Mouse (Mus musculus) spleen, adult 2 months (tissue): ENCODE data around the gene Krtap10-10. TPM values are rescaled to one million over a fixed set of nuclear protein-coding genes. Genes with fewer than 3 reads are reported as not detected.
A peak's percentile ranks its signal among the peaks of the same experiment; 100 is the strongest.

ENCODE experiments used
- DNase-seq, 2 experiments: peaks; one replicate each; pipeline versions ENCODE4 v3.0.0 to v3.0.0-alpha.2; 2012 to 2021; ENCODE audit warnings: low spot score in 2 of 2, low read depth in 1 of 2
- H3K27ac ChIP-seq: fragments of 200-500 bp; 2 replicates; pipeline ENCODE4 v1.5.1; 2012; ENCODE audit warnings: low read length, inconsistent platforms; ENCODE audit not compliant: insufficient read depth
- H3K27me3 ChIP-seq: fragments of 200-500 bp; 2 replicates; pipeline ENCODE4 v1.6.1; 2012; ENCODE audit warnings: mild to moderate bottlenecking, moderate library complexity, low read length, inconsistent platforms; ENCODE audit not compliant: control insufficient read depth, insufficient read depth
- H3K36me3 ChIP-seq: fragments of 200-500 bp; 2 replicates; pipeline ENCODE4 v1.6.1; 2012; ENCODE audit warnings: mild to moderate bottlenecking, low read length, inconsistent platforms; ENCODE audit not compliant: control insufficient read depth, insufficient read depth
- H3K4me1 ChIP-seq: fragments of 200-500 bp; 2 replicates; pipeline ENCODE4 v1.6.1; 2011; ENCODE audit warnings: inconsistent platforms; ENCODE audit not compliant: control insufficient read depth, insufficient read depth, insufficient read length
- H3K4me3 ChIP-seq: fragments of 200-500 bp; 2 replicates; pipeline ENCODE4 v1.5.1; 2011; ENCODE audit warnings: mild to moderate bottlenecking, inconsistent platforms; ENCODE audit not compliant: insufficient read depth, insufficient read length; ENCODE audit errors: extremely low read depth
- CTCF ChIP-seq: fragments of 200-500 bp; IDR thresholded peaks from 2 replicates; pipeline ENCODE4 v1.5.1; 2011; ENCODE audit warnings: mild to moderate bottlenecking, inconsistent platforms; ENCODE audit not compliant: insufficient read depth, insufficient read length, insufficient replicate concordance; ENCODE audit errors: extremely low read depth
- POLR2A ChIP-seq: fragments of 200-500 bp; IDR thresholded peaks from 2 replicates; pipeline ENCODE4 v1.6.1; 2011; ENCODE audit warnings: low read depth, low read length, inconsistent platforms
- WGBS: fragments of 180-500 bp; shearing (Covaris S2); methylation state at CpG from one replicate; pipeline ENCODE4 v1.1.7; 2018; 5-methylcytosine and 5-hydroxymethylcytosine counted together
- polyA plus RNA-seq: library from polyadenylated mRNA; depleted of rRNA; stranded (reverse); fragments of >200 nt; gene quantifications from 2 replicates; pipeline ENCODE4 v1.2.3, GENCODE M21; 2012

Gene Krtap10-10
- polyA plus RNA-seq, 1 experiment = not detected

DNA sequence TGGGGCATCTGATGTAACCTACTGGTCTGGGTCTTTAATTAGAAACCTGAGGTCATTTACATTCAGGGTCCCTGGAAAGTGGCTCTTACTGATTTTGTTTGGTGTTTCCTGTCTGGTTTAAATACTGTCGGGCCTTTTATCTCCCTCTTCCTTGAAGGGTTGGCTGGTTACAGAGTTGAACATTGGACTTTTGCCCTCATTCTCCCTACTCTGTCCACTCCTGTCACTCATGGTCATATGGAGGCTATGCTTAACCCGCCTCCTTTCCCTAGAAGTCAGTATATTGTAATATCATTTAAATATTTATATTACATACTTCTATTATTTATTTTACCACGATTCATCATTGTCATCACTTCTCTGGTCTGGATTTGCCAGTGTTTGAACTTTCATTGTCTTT, 31.7 kb upstream of the Krtap10-10 start:
- 59% methylated on average over 3 of the region's 3 CpGs for WGBS

DNA sequence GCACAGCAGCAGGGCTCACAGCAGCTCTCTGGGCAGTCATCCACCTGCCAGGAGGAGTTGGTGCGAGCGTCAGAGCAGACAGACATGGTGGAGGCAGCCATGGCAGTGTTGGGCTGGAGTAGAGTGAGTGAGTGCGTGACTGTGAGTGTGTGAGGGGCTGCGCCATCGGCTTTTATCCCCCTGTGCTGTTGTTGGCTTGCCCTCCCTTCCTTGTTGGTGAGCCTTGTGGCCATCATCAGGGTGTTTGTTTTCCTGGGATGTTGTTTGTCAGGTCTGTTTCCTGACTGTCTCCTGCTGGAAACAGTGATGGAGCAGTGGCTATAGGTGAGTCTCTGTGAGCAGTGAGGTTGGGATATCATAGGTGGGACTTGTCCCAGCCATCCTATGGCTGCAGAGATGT, 24.0 kb upstream of the Krtap10-10 start, which contains the start of gene Gm9507:
Gm9507 (minus strand) TSS at position 101 of the 400 bp plus-strand sequence.
- no peak for DNase-seq
- WGBS = 71% methylated on average over 5 of the region's 5 CpGs
- H3K27me3 ChIP-seq = no peaks in the 10 kb centered on the region
- TF ChIP-seq CTCF = no peak
- H3K27ac ChIP-seq = no peak within 1 kb of the TSS
- no peaks in the 10 kb centered on the region for H3K4me1 ChIP-seq
- no peaks in the 10 kb centered on the region for H3K36me3 ChIP-seq
- no peak within 1 kb of the TSS for H3K4me3 ChIP-seq

More for the DNA sequence above, 31.7 kb upstream of the Krtap10-10 start:
- Histone ChIP-seq H3K27me3 (no peaks in the 10 kb centered on the region), H3K4me3 (no peak overlapping the region), H3K4me1 (no peaks in the 10 kb centered on the region), H3K27ac (no peak overlapping the region), H3K36me3 (no peaks in the 10 kb centered on the region)
- TF ChIP-seq POLR2A (no peak), CTCF (no peak)
- DNase-seq = no peak

DNA sequence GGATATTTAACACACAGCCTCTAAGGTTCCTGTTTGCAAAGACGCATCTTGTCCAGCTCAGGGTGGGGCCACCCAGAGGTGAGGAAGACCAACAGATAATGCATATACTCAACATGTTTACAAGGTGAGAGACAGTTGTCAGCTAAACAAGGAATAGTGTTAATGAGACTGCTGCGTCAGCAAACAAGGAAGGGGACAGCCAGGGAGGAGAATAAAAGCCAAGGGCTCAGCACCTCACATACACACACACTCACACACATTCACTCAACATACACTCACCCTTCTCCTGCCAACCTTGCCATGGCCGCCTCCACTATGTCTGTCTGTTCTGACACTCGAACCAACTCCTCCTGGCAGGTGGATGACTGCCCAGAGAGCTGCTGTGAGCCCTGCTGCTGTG, 21.4 kb upstream of the Krtap10-10 start, which contains the start of gene Gm2696:
Gm2696 (plus strand) TSS at position 301 of the 400 bp plus-strand sequence.
- no peak for DNase-seq
- no peaks in the 10 kb centered on the region for H3K4me1 ChIP-seq
- H3K27me3 ChIP-seq = no peaks in the 10 kb centered on the region
- no peak within 1 kb of the TSS for H3K27ac ChIP-seq
- no peaks in the 10 kb centered on the region for H3K36me3 ChIP-seq
- TF ChIP-seq POLR2A (no peak), CTCF (no peak)
- WGBS = 51% methylated on average over 4 of the region's 4 CpGs
- no peak within 1 kb of the TSS for H3K4me3 ChIP-seq

- TF ChIP-seq POLR2A (no peak), CTCF (peak; percentile 50; the same call in 1 of the 2 replicates)
- H3K4me1 ChIP-seq = no peaks in the 10 kb centered on the region
- no peaks in the 10 kb centered on the region for H3K27me3 ChIP-seq
- H3K4me3 ChIP-seq = no peak overlapping the region
- WGBS = 39% methylated on average over 5 of the region's 5 CpGs
- DNase-seq = peak in 1 of 2 experiments; percentile 18
- no peaks in the 10 kb centered on the region for H3K36me3 ChIP-seq
- no peak overlapping the region for H3K27ac ChIP-seq
Observed at GRCm38 (mm10) chr10:77815514-77815913, 20.2 kb upstream of the Krtap10-10 start.

DNA sequence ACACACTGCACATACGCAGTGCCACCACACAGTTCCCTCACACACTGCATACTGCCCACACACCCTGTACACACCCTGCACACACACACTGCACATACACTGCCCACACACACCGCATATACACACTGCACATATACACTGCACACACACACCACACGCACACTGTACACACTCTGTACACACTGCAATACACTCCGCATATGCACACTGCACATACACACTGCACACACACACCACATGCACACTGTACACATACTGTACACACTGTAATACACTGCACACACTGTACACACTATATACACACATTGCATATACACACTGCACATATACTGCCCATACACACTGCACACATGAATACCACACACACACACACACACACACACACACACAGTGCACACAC, 17.2 kb upstream of the Krtap10-10 start:
- Histone ChIP-seq H3K27me3 (no peaks in the 10 kb centered on the region), H3K4me1 (no peaks in the 10 kb centered on the region), H3K36me3 (no peaks in the 10 kb centered on the region), H3K4me3 (no peak overlapping the region), H3K27ac (no peak overlapping the region)
- 97% methylated on average over 4 of the region's 4 CpGs for WGBS
- TF ChIP-seq POLR2A (no peak), CTCF (no peak)
- no peak for DNase-seq

DNA sequence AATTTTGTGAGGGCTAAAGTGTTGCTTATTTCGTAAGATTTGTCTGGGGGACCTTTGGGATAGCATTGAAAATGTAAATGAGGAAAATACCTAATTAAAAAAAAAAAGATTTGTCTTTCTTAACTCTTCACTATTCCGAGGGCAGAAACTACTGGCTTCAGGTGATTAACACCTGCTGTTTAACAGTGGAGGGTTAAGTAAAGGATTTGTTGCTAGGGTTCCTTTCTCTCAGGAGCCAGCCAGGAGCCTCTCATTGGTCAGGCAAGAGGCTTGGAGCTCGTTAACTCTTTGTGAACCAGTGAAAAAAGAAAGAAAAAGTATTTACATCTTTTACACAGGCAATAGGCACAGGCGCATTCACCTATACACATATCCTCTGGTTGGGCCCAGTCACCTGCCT, 16.5 kb upstream of the Krtap10-10 start:
- DNase-seq = no peak
- H3K4me1 ChIP-seq = no peaks in the 10 kb centered on the region
- 72% methylated on average over 4 of the region's 4 CpGs for WGBS
- H3K4me3 ChIP-seq = no peak overlapping the region
- TF ChIP-seq POLR2A (no peak), CTCF (no peak)
- H3K36me3 ChIP-seq = no peaks in the 10 kb centered on the region
- H3K27me3 ChIP-seq = no peaks in the 10 kb centered on the region
- no peak overlapping the region for H3K27ac ChIP-seq

DNA sequence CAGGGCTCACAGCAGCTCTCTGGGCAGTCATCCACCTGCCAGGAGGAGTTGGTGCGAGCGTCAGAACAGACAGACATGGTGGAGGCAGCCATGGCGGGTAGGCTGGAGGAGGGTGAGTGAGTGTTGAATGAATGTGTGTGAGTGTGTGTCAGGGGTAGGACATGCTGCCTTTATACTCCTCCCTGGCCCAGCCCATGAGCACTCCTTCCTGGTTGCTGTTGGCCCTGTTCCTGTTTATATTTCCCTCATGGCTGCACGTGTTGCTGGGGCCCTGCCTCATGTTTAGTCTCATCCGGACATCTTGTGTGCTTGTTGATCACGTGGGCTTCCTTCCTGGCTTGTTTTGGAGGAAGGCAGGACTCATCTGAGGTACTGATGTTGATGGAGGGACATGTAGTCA, 8.8 kb upstream of the Krtap10-10 start, which contains the start of gene Krtap10-4:
Krtap10-4 (minus strand) TSS at position 145 of the 400 bp plus-strand sequence.
- no peaks in the 10 kb centered on the region for H3K4me1 ChIP-seq
- no peaks in the 10 kb centered on the region for H3K36me3 ChIP-seq
- H3K27me3 ChIP-seq = no peaks in the 10 kb centered on the region
- no peak for TF ChIP-seq CTCF
- TF ChIP-seq POLR2A = no peak
- no peak within 1 kb of the TSS for H3K27ac ChIP-seq
- no peak within 1 kb of the TSS for H3K4me3 ChIP-seq
- 70% methylated on average over 6 of the region's 6 CpGs for WGBS
- no peak for DNase-seq

DNA sequence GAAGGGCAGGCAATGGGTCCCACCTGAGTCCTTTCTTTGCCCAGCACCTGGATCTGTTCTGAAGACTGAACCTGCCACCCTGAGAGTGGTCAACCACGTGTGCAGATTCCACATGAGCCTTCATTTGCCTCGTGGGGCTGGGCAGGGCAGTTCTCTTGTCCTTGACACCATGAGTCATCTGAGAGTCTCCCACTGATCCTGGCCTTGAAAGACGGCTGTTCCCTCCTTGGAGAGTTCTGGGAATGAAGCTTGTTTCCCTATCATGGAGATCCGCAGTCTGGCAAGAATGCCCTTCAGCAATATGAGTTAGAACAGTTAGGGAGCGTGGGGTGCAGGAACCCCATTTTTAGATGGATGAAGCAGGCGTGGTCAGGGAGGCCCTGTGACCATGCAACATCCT, 3.3 kb downstream of the Krtap10-10 start:
- Histone ChIP-seq H3K27ac (no peak overlapping the region), H3K4me1 (no peaks in the 10 kb centered on the region), H3K27me3 (no peaks in the 10 kb centered on the region), H3K4me3 (no peak overlapping the region), H3K36me3 (no peaks in the 10 kb centered on the region)
- no peak for DNase-seq
- 71% methylated on average over 6 of the region's 6 CpGs for WGBS
- TF ChIP-seq CTCF (no peak), POLR2A (no peak)
